Mouse (Mus musculus) left cerebral cortex, postnatal 10 days (tissue): ENCODE measurements around the gene Sept11. TPM values are rescaled to one million over a fixed set of nuclear protein-coding genes. Genes with fewer than 3 reads are reported as not detected.

Source experiments
- DNase-seq, 2 experiments: peaks; one replicate each; pipeline ENCODE4 v3.0.0; 2021 to 2022; ENCODE audit warnings: low spot score in 2 of 2, mixed read lengths in 1 of 2; ENCODE audit errors: extremely low spot score in 1 of 2
- intact Hi-C: fragments of 180-260 bp; cut with DNase I; formaldehyde crosslinking; loops from one replicate; pipeline ENCODE4 v1.15.1; 2025
- total RNA-seq, 2 experiments: library from RNA; stranded (reverse); gene quantifications; 2 replicates each; pipeline ENCODE4 v1.2.3; 2021

Sept11 gene
- 100 to 1,000 TPM; 198 to 200 TPM for total RNA-seq

- DNase-seq = peak; percentile 90 to 97
- intact Hi-C loops = loop anchor here (5.0 kb wide), 1 partner anchor 39 kb away; no protein-coding TSS in a partner anchor
Measured at GRCm38 (mm10) chr5:93092857-93093622, at the start of gene Sept11. TSS of gene Sept11 (plus strand) at chr5:93093437.

GRCm38 (mm10) chr5:93043688-93044583 is 49.3 kb upstream of the Sept11 start:
- peak in 1 of 2 experiments; percentile 38 for DNase-seq
- intact Hi-C loops = no loop called here

- DNase-seq = peak in 1 of 2 experiments; percentile 51
- intact Hi-C loops = no loop called here
Measured at GRCm38 (mm10) chr5:93044584-93045370, 48.5 kb upstream of the Sept11 start, which contains the start of gene Sowahb. TSS of gene Sowahb (minus strand) at chr5:93045022.

DNA sequence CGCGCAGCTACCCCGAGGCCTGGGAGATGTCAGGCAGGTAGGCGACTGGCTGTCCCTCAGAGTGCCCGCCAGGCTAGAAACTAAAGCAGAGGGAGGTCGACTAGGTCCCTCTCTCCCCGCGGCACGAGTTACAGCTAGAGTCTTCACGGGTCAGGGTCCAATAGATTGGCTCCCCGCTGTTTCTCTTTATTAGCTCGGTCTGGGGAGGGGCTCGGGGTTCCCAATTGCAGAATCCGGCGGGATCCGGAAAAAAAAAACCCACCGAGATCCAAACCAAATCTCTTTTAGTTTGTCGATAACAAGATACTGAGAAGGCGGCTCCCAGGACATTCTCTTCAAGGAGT is 47.9 kb upstream of the Sept11 start:
- DNase-seq = no peak
- intact Hi-C loops = no loop called here

DNA sequence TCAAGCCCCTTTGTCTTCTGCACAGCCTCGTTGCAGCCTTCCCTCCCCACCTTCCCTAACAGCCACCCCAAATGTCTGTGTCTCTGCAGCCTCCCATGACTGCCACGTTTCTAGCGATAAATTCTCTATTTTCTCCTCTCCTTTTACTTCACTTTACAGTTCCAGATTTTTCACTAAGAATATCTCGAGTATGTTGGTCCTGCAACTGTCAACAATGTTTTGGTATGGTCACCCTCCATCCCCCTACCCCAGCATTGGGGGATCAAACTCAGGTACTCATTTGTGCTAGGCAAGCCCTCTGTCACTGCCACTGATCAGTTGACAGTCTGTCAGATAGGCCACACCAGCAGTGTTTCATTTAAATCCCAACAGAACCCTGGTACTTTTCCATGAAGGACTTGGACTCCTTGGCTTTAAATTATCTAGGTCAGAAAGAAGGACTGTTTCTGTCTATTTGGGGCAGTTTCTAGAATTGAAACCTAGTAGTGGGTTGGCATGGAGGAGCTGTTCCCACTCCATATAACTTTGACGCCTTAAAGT is 46.9 kb upstream of the Sept11 start:
- no peak for DNase-seq
- intact Hi-C loops = no loop called here

GRCm38 (mm10) chr5:93048481-93049240 is 44.6 kb upstream of the Sept11 start:
- intact Hi-C loops = no loop called here
- DNase-seq = no peak

GRCm38 (mm10) chr5:93049971-93050370 is 43.3 kb upstream of the Sept11 start:
- intact Hi-C loops = no loop called here
- no peak for DNase-seq

- DNase-seq = no peak
- intact Hi-C loops = no loop called here
Measured at GRCm38 (mm10) chr5:93051041-93051440, 42.2 kb upstream of the Sept11 start.

- no peak for DNase-seq
- intact Hi-C loops = no loop called here
Measured at GRCm38 (mm10) chr5:93051951-93052350, 41.3 kb upstream of the Sept11 start.

DNA sequence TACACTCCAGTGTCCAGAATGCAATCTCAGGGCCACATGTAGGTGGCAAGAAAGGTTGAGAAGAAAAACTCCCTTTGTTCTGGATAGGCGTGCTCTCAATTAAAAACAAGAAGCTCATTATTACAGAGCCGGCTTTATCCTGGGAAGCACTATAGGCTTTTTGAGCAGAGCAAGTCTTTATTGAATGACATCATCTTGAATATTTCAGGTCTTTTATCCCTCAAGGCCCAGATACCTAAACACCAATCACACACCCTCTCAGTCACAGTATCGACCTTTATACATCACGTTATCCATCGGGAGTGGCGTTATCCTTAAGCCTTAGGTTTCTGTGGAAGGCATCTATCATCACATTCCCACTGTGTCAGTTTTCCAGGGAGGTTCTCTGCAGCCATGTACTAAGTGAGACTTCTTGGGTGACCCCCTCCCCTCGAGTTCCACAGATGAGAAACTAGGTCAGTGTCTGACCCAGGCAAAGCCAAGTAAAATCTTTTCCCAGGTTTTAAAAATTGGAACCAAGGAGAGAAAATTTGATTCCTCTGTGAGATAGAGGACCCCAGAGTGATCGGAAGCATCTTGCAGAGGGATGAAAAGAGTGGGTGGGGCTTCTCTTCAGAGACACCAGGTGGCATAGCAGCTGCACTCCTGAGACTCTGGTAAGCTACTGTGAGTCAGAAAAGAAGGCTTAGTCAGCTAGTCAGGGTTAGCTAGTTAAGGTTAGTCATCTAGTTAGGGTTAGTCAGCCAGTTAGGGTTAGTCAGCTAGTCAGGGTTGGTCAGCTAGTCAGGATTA is 39.4 kb upstream of the Sept11 start:
- intact Hi-C loops = no loop called here

DNA sequence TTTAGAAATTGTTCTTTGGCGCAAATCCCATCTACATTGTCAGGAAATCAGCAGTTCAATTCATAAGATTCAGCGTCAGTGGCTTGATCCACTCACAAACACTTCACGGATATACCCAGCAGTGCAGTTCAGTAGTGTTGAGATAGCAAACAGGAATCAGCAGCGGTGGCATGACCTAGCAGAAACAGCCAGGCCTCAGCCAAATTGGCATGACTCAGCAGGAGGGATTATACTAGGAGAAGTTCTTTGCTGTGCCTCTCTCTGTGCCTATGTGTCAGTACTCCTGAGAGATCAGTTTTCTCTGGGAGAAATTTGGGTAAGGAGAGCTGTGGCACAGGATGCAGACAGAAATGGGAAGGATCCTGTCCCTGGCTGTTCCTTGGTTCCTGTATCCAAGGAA is 32.4 kb upstream of the Sept11 start:
- intact Hi-C loops = no loop called here
- no peak for DNase-seq

More for the DNA sequence above, 39.4 kb upstream of the Sept11 start:
- DNase-seq = no peak

DNA sequence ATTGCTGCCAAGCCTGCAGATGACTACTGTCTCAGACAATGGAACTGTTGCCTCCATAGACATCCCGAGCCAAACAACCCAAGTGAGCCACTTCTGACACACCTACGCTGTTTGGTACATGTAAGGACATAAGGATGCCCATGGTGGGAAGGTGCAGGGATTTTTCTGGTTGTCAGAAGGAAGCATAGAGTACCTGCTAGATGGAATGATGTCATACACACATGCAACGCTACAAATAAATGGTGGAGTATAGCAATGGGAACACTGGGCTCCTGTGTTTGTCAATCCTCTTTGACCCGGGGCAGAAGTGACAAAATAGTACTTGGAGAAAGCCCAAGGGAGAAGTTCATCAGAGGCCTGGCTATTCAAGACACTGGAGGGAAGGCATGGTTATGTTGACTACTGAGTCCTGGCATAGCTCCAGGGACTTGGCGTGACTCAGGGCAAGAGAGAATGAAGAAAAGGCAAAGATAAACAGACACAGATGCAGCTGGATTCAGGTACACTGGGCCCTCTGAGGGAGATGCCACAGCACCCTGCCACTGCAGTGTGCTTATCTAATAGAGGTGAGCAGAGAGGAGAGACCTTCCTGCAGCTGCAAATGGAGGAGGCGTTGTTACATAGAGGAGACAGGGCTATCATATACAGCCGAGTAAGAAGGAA is 15.4 kb upstream of the Sept11 start:
- intact Hi-C loops = no loop called here
- DNase-seq = no peak

DNA sequence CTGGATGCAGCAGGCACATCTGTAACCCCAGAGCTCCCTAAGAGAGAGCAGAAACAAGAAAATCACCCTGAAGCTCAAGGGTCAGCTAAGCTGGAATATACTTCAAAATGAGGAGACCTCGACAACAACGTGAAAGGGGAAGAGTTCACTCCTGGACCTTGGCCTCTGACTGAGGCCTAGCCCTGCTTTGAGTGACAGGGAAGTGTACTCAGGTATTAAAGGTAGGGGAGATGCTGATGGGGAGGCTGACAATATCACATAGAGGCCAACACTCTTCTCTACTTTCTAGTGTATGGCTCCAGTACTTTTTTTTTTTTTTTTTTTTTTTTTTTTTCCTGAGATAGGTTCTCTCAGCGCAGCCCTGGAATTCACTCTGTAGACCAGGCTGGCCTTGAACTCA is 13.6 kb upstream of the Sept11 start:
- intact Hi-C loops = no loop called here
- DNase-seq = no peak

- intact Hi-C loops = no loop called here
- DNase-seq = peak in 1 of 2 experiments; percentile 52
Measured at GRCm38 (mm10) chr5:93085015-93085598, 8.1 kb upstream of the Sept11 start.

- intact Hi-C loops = no loop called here
- no peak for DNase-seq
Measured at GRCm38 (mm10) chr5:93085900-93086299, 7.3 kb upstream of the Sept11 start.

DNA sequence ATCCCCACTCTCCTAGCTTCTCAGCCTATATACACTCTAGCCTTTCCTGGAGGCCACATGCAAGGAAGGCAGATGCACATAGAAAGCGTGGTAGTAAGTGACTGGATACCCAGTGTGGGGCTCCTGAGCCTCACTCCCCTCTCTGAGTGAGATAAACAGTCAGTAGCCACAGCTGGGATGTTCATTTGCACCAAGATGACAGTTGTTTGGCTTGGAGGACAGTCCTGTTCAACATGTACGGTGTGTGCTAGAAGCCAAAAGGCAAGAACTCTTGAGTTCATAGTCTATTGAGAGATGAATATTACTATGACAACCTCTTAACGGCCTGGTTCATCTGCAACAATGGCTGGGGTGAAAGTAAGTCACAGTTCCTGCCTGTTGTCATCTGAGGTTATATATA is 2.0 kb upstream of the Sept11 start:
- intact Hi-C loops = loop anchor here (5.0 kb wide), 1 partner anchor 41 kb away; no protein-coding TSS in a partner anchor
- DNase-seq = no peak
